Mouse (Mus musculus) neural tube, embryonic 14.5 days (tissue): ENCODE results near the gene Lsm3. TPM values are rescaled to one million over a fixed set of nuclear protein-coding genes. Genes with fewer than 3 reads are reported as not detected.
"Not testable (repeated sequence)": the region's sequence is repeated elsewhere in the genome, so short reads cannot be mapped to it uniquely, and the experiment has no call there.

Source experiments
- ATAC-seq: fragments of 200-750 bp; cut with Nextera tagmentation; 2 replicates; pipeline ENCODE4 v1.8.0; 2017; ENCODE audit warnings: low read depth, mild to moderate bottlenecking, moderate TSS enrichment, moderate library complexity
- H3K27ac ChIP-seq: fragments of 300-500 bp; sonication (generic); 2 replicates; pipeline ENCODE4 v1.5.1; 2014; ENCODE audit warnings: low read depth, mild to moderate bottlenecking, control low read depth, low read length, moderate library complexity, mixed read lengths
- H3K27me3 ChIP-seq: fragments of 300-500 bp; sonication (generic); 2 replicates; pipeline ENCODE4 v1.6.1; 2014; ENCODE audit warnings: low read length; ENCODE audit not compliant: control insufficient read depth, insufficient read depth
- H3K36me3 ChIP-seq: fragments of 300-500 bp; sonication (generic); 2 replicates; pipeline ENCODE4 v1.6.1; 2014; ENCODE audit warnings: low read length, mixed read lengths; ENCODE audit not compliant: control insufficient read depth, insufficient read depth
- H3K4me1 ChIP-seq: fragments of 300-500 bp; sonication (generic); 2 replicates; pipeline ENCODE4 v1.6.1; 2014; ENCODE audit warnings: low read length; ENCODE audit not compliant: control insufficient read depth, insufficient read depth
- H3K4me2 ChIP-seq: fragments of 300-500 bp; sonication (generic); 2 replicates; pipeline ENCODE4 v1.6.1; 2014; ENCODE audit warnings: mild to moderate bottlenecking, low read depth, low read length, control low read depth
- H3K4me3 ChIP-seq: fragments of 300-500 bp; sonication (generic); 2 replicates; pipeline ENCODE4 v1.5.1; 2014; ENCODE audit warnings: low read depth, low read length, control low read depth, mixed read lengths
- H3K9ac ChIP-seq: fragments of 300-500 bp; sonication (generic); replicated peaks from 2 replicates; pipeline ENCODE4 v1.6.1; 2014; ENCODE audit warnings: low read depth, mild to moderate bottlenecking, control low read depth, low read length, mixed read lengths
- H3K9me3 ChIP-seq: fragments of 300-500 bp; sonication (generic); 2 replicates; pipeline ENCODE4 v1.6.1; 2016; ENCODE audit warnings: low read length; ENCODE audit not compliant: control insufficient read depth
- WGBS: fragments of 180-500 bp; shearing (Covaris S2); extraction: QIAGEN DNeasy Blood & Tissue Kit; methylation state at CpG from one replicate; pipeline ENCODE4 v1.1.7; 2014; 5-methylcytosine and 5-hydroxymethylcytosine counted together
- polyA plus RNA-seq: library from polyadenylated mRNA; unstranded; fragments of >200 nt; fragmentation: Nextera tagmentation; extraction: Ambion mirVana; gene quantifications from 2 replicates; pipeline ENCODE4 v1.2.1, GENCODE M21; 2014

Lsm3 gene
- polyA plus RNA-seq: 149 and 172 TPM in 2 replicates

DNA sequence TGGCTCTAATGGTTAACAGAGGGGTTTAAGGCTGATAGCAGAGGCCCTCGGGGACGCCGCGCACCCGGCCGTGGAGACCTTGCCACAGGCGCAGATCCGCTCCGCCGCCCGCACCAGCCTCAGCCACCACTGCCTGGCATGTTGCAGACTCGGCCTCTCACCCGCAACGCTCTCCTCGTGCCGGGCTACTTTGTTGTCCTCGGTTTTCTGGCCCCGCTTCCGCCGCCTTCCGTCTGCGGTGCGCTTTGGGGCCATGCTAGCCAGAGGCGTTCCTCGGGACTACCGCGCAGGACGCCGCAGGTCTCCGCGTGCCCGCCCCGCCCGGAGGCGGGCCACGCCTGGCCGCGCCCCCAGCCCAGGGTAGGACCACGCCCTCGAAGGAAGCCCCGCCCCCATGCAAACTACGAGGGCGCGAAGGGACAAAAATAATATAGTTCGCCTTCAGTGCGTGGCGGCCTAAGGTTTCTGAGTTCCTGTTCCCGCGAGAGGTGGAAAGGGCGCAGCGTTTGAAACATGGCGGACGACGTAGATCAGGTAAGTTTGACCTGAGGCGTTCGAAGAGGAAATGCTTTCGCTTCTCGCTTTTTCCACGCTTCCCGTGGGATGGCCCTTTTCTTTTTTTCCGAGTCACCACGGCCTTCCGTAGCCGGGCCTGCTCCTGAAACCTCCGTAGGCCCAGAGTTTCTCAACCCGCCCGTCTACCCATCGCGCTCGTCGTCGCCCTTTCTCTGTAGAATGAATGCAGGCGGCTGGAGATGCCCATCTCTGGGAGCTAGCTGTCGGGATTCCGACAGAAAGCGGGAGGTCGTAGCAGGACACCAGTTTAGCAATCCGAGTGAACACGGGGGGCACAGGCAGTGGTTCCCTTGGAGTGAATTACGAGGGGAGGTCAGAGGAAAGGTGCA lies at the start of gene Lsm3, which contains the start of gene Xpc:
Gene Lsm3 (plus strand): TSS at position 384 of the 905 bp plus-strand sequence.
Gene Xpc (minus strand): TSS at position 344 of the 905 bp plus-strand sequence.
- Histone ChIP-seq H3K9me3 (no peaks in the 10 kb centered on the region), H3K4me2 (peak within 1 kb of the TSS; percentile 81), H3K27ac (peak within 1 kb of the TSS; percentile 65), H3K36me3 (peaks cover 14% of the 10 kb centered on the region), H3K9ac (peak within 1 kb of the TSS; percentile 74), H3K27me3 (no peaks in the 10 kb centered on the region), H3K4me3 (peak within 1 kb of the TSS; percentile 75), H3K4me1 (peaks cover 11% of the 10 kb centered on the region; the same call in 1 of the 2 replicates)
- under 1% methylated on average over 80 of the region's 80 CpGs for WGBS
- peak; percentile 97 for ATAC-seq

DNA sequence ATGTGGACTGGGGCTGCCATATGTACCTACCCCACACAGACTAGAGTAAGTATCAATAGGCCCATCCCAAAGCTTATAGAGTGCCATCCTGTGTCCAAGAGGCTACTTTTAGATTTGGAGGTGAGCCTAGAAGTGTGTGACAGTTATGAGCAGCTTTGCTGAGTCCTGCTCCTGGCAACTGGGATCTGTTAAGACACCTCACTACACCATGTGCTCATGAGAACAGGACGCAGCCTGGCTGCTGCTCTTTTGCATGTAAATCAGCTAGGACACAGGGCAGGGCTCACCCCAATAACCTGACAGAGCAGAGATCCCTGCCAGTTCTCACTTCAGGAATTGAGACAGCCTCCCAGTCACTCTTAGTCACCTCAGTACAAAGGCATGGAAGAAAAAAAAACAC lies 48.6 kb upstream of the Lsm3 start:
- WGBS: 75% methylated on average over 1 of the region's 1 CpGs
- Histone ChIP-seq H3K4me1 (peaks cover 2% of the 10 kb centered on the region; the same call in 1 of the 2 replicates), H3K4me2 (no peak overlapping the region), H3K9me3 (no peaks in the 10 kb centered on the region), H3K36me3 (peaks cover 13% of the 10 kb centered on the region), H3K27me3 (no peaks in the 10 kb centered on the region), H3K4me3 (no peak overlapping the region), H3K27ac (no peak overlapping the region), H3K9ac (no peak overlapping the region)
- no peak for ATAC-seq

DNA sequence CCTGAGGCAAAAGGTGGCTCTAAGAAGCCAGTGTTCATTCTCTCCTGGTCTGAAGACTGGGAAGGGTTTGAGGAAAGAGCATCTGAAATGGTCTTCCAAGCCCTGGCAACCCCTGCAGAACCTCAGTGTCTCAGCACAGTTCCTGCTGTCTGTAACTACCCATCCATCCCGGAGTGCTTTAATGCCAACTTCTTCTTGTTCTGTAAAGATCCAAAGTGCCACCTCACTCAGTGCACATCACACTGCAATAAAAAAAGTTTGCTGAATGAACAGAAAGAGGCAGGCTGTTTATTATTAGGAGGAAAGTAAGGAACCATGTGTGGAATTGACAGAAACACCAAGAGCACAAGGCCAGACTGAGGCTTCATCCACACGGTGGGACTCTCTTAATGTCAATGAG lies 45.0 kb upstream of the Lsm3 start:
- Histone ChIP-seq H3K27ac (no peak overlapping the region), H3K4me1 (peaks cover 17% of the 10 kb centered on the region), H3K9ac (no peak overlapping the region), H3K4me3 (no peak overlapping the region), H3K4me2 (no peak overlapping the region), H3K27me3 (no peaks in the 10 kb centered on the region), H3K36me3 (no peaks in the 10 kb centered on the region; the same call in 1 of the 2 replicates), H3K9me3 (no peaks in the 10 kb centered on the region)
- ATAC-seq: no peak
- 92% methylated on average over 2 of the region's 2 CpGs for WGBS

DNA sequence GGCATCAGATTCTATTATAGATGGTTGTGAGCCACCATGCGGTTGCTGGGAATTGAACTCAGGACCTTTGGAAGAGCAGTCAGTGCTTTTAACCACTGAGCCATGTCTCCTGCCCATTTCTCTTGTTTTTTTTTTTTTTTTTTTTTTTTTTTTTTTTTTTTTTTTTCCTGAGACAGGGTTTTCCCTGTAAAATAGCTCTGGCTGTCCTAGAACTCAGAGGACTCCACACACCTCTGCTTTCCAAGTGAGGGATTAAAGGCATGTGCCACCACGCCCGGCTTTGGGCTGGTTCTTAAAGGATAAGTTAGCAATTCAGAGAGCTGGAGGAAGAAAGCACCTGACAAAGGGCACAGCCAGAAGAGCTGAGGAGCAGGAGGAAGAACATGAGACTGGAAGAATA lies 44.3 kb upstream of the Lsm3 start:
- not testable (repeated sequence) for H3K27ac ChIP-seq, H3K4me3 ChIP-seq, H3K36me3 ChIP-seq, H3K27me3 ChIP-seq, H3K4me2 ChIP-seq, H3K9me3 ChIP-seq, ATAC-seq, H3K9ac ChIP-seq
- H3K4me1 ChIP-seq: peaks cover 17% of the 10 kb centered on the region
- WGBS: 96% methylated on average over 3 of the region's 3 CpGs

DNA sequence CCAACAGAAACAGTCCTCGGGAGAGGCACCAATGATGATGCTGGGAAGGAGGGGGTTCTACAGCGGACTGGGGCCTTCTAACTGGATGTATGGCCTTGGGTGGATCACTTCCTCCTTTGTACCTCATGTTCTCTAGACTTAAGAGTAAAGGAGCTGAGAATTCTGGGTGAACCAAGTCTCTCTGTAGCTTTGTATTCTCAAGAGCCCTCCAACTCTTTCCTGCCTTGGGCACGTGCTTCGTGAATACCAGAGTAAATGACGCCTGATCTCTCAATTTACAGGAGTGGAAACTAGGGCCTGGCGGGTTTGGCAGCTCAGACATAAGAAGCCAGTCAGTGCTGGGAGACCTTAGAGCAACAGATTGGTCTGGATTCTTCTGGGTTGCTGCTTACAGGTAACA lies 43.4 kb upstream of the Lsm3 start:
- Histone ChIP-seq H3K27ac (no peak overlapping the region), H3K27me3 (no peaks in the 10 kb centered on the region), H3K4me3 (peak overlapping the region; percentile 82), H3K9ac (peak overlapping the region; percentile 78), H3K36me3 (peaks cover 2% of the 10 kb centered on the region; the same call in 1 of the 2 replicates), H3K4me2 (peak overlapping the region; percentile 71), H3K4me1 (peaks cover 17% of the 10 kb centered on the region), H3K9me3 (no peaks in the 10 kb centered on the region)
- WGBS: 33% methylated on average over 6 of the region's 6 CpGs
- ATAC-seq: no peak

DNA sequence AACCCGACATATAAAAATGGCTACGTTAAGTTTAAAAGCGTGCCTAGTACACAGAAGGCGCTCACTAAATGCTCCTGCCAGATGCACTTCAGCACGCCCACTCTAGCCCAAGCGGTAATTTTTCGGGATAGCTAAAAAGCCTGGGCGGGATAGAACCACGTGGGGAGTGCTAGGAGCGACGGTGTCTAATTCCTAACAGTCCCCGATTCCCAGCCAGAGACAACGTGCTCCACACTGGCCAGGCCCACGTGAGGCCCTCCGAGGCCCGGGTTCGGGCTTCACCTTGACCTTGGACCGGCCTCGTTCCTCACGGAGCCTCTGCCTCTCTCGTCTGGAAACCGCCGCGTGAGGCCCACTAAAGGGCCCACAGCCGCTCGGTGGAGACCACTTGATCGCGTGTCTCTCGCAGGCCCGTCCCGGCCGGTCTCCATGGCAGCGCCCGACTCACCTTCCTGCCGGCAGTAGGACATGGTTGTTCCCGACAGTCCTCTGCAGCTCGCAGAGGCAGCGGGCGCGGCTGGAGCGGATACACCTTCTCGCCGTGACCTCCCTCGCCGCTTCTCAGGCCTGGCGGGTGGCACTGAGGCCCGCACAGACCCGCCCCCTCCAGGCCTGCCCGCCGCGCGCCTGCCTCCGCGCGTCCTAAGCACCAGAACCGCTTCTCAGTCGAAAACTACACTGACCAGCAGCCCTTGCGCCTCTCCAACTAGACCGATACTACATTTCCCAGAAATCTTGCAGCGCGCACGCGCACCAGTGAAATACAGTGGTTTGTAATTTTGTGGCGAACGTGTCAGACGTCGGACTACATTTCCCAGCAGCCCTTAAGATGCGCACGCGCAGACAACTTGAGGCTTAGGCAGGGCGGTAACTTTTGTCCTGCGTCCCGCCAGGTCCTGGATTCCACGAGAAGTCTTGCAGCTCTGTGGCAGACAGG lies 42.6 kb upstream of the Lsm3 start, which contains the start of the genes Chchd4 and Tmem43:
Gene Chchd4 (minus strand): TSS at position 679 of the 937 bp plus-strand sequence.
Gene Tmem43 (plus strand): TSS at position 836 of the 937 bp plus-strand sequence.
- H3K4me2 ChIP-seq: peak within 1 kb of the TSS; percentile 81
- H3K36me3 ChIP-seq: peaks cover 4% of the 10 kb centered on the region; the same call in 1 of the 2 replicates
- peak within 1 kb of the TSS; percentile 82 for H3K4me3 ChIP-seq
- no peaks in the 10 kb centered on the region for H3K9me3 ChIP-seq
- peak; percentile 96 for ATAC-seq
- peak within 1 kb of the TSS; percentile 78 for H3K9ac ChIP-seq
- H3K27ac ChIP-seq: peak within 1 kb of the TSS; percentile 55
- peaks cover 17% of the 10 kb centered on the region for H3K4me1 ChIP-seq
- under 1% methylated on average over 68 of the region's 74 CpGs for WGBS
- no peaks in the 10 kb centered on the region for H3K27me3 ChIP-seq

DNA sequence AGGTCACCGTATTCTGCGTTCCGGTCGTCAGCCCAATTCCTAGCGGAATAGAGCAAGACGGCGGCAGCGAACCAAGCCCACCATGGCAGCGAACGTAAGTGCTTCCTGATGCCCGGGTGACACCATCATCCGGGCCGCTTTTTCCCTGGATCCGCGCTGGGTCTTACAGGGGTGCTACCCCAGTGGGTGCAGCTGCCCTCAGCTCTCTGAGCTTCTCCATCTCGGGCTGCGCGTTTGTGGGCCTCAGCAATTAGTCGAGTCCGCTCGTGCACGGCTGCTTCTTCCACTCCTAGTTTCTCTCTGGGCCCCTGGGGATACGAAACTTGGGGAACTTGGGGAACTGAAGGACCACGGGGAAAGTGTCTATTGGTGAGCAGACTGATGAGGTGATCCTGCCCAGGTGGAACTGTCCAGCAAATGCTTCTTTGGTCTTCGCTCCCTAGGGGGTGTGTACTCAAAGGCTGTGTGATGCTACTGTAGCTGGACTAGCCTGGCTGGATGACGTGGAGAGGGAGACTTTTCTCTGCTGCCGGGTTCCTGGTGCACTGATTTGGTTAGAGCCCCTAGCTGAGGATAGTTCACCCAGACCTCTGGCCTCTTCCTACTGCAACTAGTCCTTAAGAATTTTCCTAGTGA lies 41.8 kb upstream of the Lsm3 start:
- peak overlapping the region; percentile 22; the same call in 1 of the 2 replicates for H3K27ac ChIP-seq
- ATAC-seq: peak; percentile 67
- WGBS: under 1% methylated on average over 27 of the region's 27 CpGs

DNA sequence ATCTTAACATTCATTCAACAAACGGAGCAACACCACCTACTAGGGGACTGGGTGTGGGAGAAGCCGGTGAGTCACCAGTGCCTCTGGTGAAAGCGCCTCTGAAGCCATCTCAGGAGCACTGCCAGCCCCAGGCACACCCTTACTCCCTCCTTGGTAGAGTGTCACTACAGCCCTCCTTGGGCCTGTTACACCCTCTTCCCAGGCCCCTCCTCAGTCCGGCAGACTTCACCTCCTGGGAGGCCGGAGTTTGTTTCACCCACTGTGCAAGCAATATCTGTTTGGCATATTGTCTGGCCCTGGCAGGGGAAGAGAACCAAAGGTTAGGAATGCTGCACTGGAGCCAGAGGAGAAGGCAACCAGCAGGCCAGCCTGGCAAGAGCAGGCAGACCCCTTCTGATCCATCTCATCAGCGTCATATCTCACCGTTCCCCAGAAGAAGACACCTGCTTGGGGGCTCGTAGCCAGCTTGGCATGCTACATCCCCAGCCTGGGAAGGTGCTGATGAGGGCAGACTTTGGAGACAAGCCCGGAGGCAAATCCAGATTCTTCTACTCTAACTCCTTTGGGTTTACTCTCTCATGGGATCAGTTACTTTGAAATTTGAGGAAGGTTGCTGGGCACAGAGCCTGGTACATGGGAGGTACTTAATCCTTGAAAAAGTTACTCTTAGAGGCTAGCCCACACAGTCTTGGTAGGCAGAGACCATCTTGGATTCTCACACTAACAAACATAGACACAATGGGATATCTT lies 41.1 kb upstream of the Lsm3 start:
- H3K9ac ChIP-seq: peak overlapping the region; percentile 68
- H3K36me3 ChIP-seq: peaks cover 18% of the 10 kb centered on the region
- H3K27ac ChIP-seq: no peak overlapping the region
- ATAC-seq: no peak
- WGBS: 58% methylated on average over 9 of the region's 9 CpGs
- peaks cover 17% of the 10 kb centered on the region for H3K4me1 ChIP-seq
- no peaks in the 10 kb centered on the region for H3K27me3 ChIP-seq
- H3K4me2 ChIP-seq: peak overlapping the region; percentile 81
- peak overlapping the region; percentile 82 for H3K4me3 ChIP-seq
- H3K9me3 ChIP-seq: no peaks in the 10 kb centered on the region

More for the DNA sequence above, 41.8 kb upstream of the Lsm3 start:
- H3K9ac ChIP-seq: peak overlapping the region; percentile 68
- H3K4me3 ChIP-seq: peak overlapping the region; percentile 82
- H3K36me3 ChIP-seq: peaks cover 12% of the 10 kb centered on the region
- no peaks in the 10 kb centered on the region for H3K27me3 ChIP-seq
- H3K4me2 ChIP-seq: peak overlapping the region; percentile 81
- H3K9me3 ChIP-seq: no peaks in the 10 kb centered on the region
- peaks cover 17% of the 10 kb centered on the region for H3K4me1 ChIP-seq
